Mouse (Mus musculus) B cell, adult 2 months (primary cell): Measurements from ENCODE around the gene Mrpl57.

ENCODE experiments used
- DNase-seq, 2 experiments: peaks; one replicate each; pipeline ENCODE4 v3.0.0; 2022

Gene Mrpl57

GRCm38 (mm10) chr14:57861987-57862412, 36.0 kb downstream of the Mrpl57 start:
- DNase-seq, result no peak

DNA sequence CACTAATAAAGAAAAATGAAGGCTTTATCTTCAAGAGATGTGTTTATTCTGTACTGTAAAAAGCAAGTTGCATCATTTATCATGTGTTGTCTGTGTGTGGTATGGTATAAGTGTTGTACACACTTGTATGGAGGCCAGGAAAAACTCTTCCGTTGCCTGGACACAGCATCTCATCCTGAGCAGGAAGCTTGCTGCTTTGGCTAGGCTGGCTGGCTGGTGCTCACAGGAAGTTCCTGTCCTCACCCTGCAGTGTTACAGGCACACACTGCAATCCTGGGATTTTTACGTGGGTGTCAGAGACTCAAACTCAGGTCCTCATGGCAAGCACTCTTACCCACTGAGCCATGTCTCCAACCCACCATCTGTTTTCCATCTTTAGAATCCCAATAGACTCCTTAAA, 37.1 kb downstream of the Mrpl57 start:
- no peak for DNase-seq

- no peak for DNase-seq
Observed at GRCm38 (mm10) chr14:57865256-57865655, 39.2 kb downstream of the Mrpl57 start.

DNA sequence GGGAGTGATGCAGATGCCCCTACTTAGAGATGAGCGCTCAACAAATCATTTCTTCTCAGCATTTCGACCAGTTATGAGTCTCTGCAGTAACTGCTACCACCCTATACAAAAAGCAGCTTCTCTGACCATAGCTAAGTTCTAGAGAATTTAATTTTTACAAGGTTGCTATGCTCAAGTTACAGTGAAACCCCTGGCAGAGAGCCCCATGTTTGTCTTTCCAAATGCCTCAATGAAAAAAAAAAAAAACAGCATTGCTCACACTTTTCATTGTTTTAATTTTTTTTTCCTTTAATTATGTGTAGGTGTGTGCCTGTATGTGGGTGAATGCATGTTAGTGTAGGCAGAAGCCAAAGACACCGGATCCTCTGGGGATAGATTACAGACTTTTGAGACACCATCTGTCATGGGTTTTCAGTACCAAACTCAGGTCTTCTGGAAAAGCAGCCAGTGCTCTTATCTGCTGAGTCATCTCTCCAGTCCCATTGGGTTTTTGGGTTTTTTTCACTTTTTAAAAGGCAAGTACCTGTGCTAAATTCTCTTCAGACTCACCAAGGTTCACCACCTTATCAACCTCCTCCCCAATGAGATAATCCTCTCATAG, 40.7 kb downstream of the Mrpl57 start:
- no peak for DNase-seq

DNA sequence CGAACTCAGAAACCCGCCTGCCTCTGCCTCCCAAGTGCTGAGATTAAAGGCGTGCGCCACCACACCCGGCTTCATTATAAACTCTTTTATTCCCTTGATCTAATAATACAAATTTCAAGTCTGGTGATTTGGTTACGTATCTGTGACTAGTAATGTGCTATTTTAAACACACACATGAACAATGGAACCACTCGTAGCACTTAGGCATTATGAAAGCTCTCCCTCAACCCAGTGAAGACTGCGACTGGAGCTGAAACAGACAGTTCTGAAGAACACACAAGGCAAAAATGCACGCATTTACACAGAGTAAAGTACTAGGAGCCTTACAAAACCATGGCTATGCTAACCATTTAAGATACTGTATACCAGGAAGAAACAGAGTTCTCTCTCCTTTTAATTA, 51.9 kb downstream of the Mrpl57 start:
- no peak for DNase-seq
